Mouse (Mus musculus) embryonic fibroblast, embryonic 13.5 days (primary cell): ENCODE results near the gene E130309D02Rik. TPM values are rescaled to one million over a fixed set of nuclear protein-coding genes. Genes with fewer than 3 reads are reported as not detected.

Experiments used
- H3K27ac ChIP-seq: 2 replicates; pipeline ENCODE4 v1.5.1; 2012; ENCODE audit warnings: low read length, control low read depth, inconsistent platforms; ENCODE audit not compliant: insufficient read depth
- H3K4me1 ChIP-seq: 2 replicates; pipeline ENCODE4 v1.6.1; 2011; ENCODE audit warnings: low read length; ENCODE audit not compliant: control insufficient read depth, insufficient read depth
- H3K4me3 ChIP-seq: 2 replicates; pipeline ENCODE4 v1.5.1; 2011; ENCODE audit warnings: mild to moderate bottlenecking, control low read depth, low read length; ENCODE audit not compliant: insufficient read depth
- CTCF ChIP-seq: IDR thresholded peaks from 2 replicates; pipeline ENCODE4 v1.5.1; 2011; ENCODE audit warnings: mild to moderate bottlenecking, control low read depth, low read length, moderate library complexity, borderline replicate concordance; ENCODE audit not compliant: insufficient read depth
- POLR2A ChIP-seq: IDR thresholded peaks from 2 replicates; pipeline ENCODE4 v1.6.1; 2011; ENCODE audit warnings: low read depth, mild to moderate bottlenecking, control low read depth, low read length, moderate library complexity
- polyA plus RNA-seq: library from polyadenylated mRNA; stranded (reverse); fragments of >200 nt; gene quantifications from 2 replicates; pipeline ENCODE4 v1.2.4, GENCODE M21; 2011; ENCODE audit warnings: low read depth; ENCODE audit not compliant: missing spikeins, insufficient read length

Gene E130309D02Rik
- polyA plus RNA-seq, 1 experiment = 15.0 TPM

- H3K27ac ChIP-seq = peak overlapping the region; percentile 88
These were observed 43.5 kb downstream of the E130309D02Rik start for GRCm38 (mm10) chr5:143271642-143272041.

GRCm38 (mm10) chr5:143270151-143270519, 45.0 kb downstream of the E130309D02Rik start:
- TF ChIP-seq CTCF (no peak), POLR2A (no peak)
- peaks cover 16% of the 10 kb centered on the region for H3K4me1 ChIP-seq
- H3K4me3 ChIP-seq = peak overlapping the region; percentile 87
- H3K27ac ChIP-seq = peak overlapping the region; percentile 3

More at GRCm38 (mm10) chr5:143271642-143272041, 43.5 kb downstream of the E130309D02Rik start:
- TF ChIP-seq CTCF (no peak), POLR2A (no peak)
- H3K4me3 ChIP-seq = no peak overlapping the region
- H3K4me1 ChIP-seq = peaks cover 16% of the 10 kb centered on the region

GRCm38 (mm10) chr5:143269363-143270150, 45.6 kb downstream of the E130309D02Rik start, which contains the start of gene Zfp316:
TSS of gene Zfp316 (minus strand) at chr5:143270022.
- peaks cover 16% of the 10 kb centered on the region for H3K4me1 ChIP-seq
- H3K27ac ChIP-seq = peak within 1 kb of the TSS; percentile 3
- peak within 1 kb of the TSS; percentile 87 for H3K4me3 ChIP-seq
- TF ChIP-seq POLR2A (peak; percentile 91), CTCF (no peak)

GRCm38 (mm10) chr5:143268985-143269362, 46.2 kb downstream of the E130309D02Rik start:
- Histone ChIP-seq H3K4me1 (peaks cover 16% of the 10 kb centered on the region), H3K27ac (no peak overlapping the region), H3K4me3 (peak overlapping the region; percentile 87)
- TF ChIP-seq POLR2A = no peak
- TF ChIP-seq CTCF = no peak

- H3K4me3 ChIP-seq = no peak overlapping the region
- no peak for TF ChIP-seq CTCF
- no peak for TF ChIP-seq POLR2A
- H3K4me1 ChIP-seq = peaks cover 7% of the 10 kb centered on the region
- no peak overlapping the region for H3K27ac ChIP-seq
These were observed 48.4 kb downstream of the E130309D02Rik start for GRCm38 (mm10) chr5:143266794-143267193.

- no peak for TF ChIP-seq CTCF
- no peak for TF ChIP-seq POLR2A
- Histone ChIP-seq H3K4me3 (no peak overlapping the region), H3K4me1 (no peaks in the 10 kb centered on the region), H3K27ac (no peak overlapping the region)
These were observed 49.8 kb downstream of the E130309D02Rik start for GRCm38 (mm10) chr5:143265409-143265808.

- TF ChIP-seq POLR2A (no peak), CTCF (no peak)
- H3K4me1 ChIP-seq = no peaks in the 10 kb centered on the region
- no peak overlapping the region for H3K27ac ChIP-seq
- H3K4me3 ChIP-seq = no peak overlapping the region
These were observed 50.5 kb downstream of the E130309D02Rik start for GRCm38 (mm10) chr5:143264689-143265088.

- TF ChIP-seq POLR2A = no peak
- no peak for TF ChIP-seq CTCF
These were observed 53.5 kb downstream of the E130309D02Rik start for GRCm38 (mm10) chr5:143261636-143262035.

GRCm38 (mm10) chr5:143255802-143256201, 59.4 kb downstream of the E130309D02Rik start:
- H3K4me1 ChIP-seq = no peaks in the 10 kb centered on the region
- TF ChIP-seq CTCF = no peak
- TF ChIP-seq POLR2A = no peak
- no peak overlapping the region for H3K27ac ChIP-seq
- no peak overlapping the region for H3K4me3 ChIP-seq

More at GRCm38 (mm10) chr5:143261636-143262035, 53.5 kb downstream of the E130309D02Rik start:
- Histone ChIP-seq H3K4me3 (no peak overlapping the region), H3K4me1 (no peaks in the 10 kb centered on the region), H3K27ac (no peak overlapping the region)

- TF ChIP-seq CTCF (no peak), POLR2A (no peak)
- Histone ChIP-seq H3K4me1 (no peaks in the 10 kb centered on the region), H3K4me3 (no peak overlapping the region), H3K27ac (no peak overlapping the region)
These were observed 60.0 kb downstream of the E130309D02Rik start for GRCm38 (mm10) chr5:143255131-143255519.
